Mouse (Mus musculus): ENCODE data around the gene Glg1.

The Glg1 gene

GRCm38 (mm10) chr8:111142521-111142920, 116.5 kb downstream of the Glg1 start:
- no peak for DNase-seq

GRCm38 (mm10) chr8:111130756-111131155, 128.3 kb downstream of the Glg1 start:
- DNase-seq = no peak

GRCm38 (mm10) chr8:111119481-111119880, 139.5 kb downstream of the Glg1 start:
- DNase-seq = no peak

- no peak for DNase-seq
Observed at GRCm38 (mm10) chr8:111114891-111115290, 144.1 kb downstream of the Glg1 start.
